Mouse (Mus musculus) lung, postnatal 0 days (tissue): ENCODE results near the gene Gm20388. TPM values are rescaled to one million over a fixed set of nuclear protein-coding genes. Genes with fewer than 3 reads are reported as not detected.

ENCODE experiments used
- ATAC-seq: fragments of 200-750 bp; cut with Nextera tagmentation; 2 replicates; pipeline ENCODE4 v1.8.0; 2017; ENCODE audit warnings: moderate library complexity
- DNase-seq: peaks from one replicate; pipeline ENCODE4 v3.0.0-alpha.2; 2016; ENCODE audit warnings: low spot score
- H3K27ac ChIP-seq: fragments of 300-500 bp; sonication (generic); 2 replicates; pipeline ENCODE4 v1.5.1; 2014; ENCODE audit warnings: antibody characterized with exemption, mild to moderate bottlenecking, low read length, mixed read lengths
- H3K27me3 ChIP-seq: fragments of 300-500 bp; sonication (generic); replicated peaks from 2 replicates; pipeline ENCODE4 v1.6.1; 2014; ENCODE audit warnings: low read length, mixed read lengths; ENCODE audit not compliant: insufficient read depth
- H3K36me3 ChIP-seq: fragments of 300-500 bp; sonication (generic); 2 replicates; pipeline ENCODE4 v1.6.1; 2014; ENCODE audit warnings: low read length, mixed read lengths; ENCODE audit not compliant: insufficient read depth
- H3K4me1 ChIP-seq: fragments of 300-500 bp; sonication (generic); 2 replicates; pipeline ENCODE4 v1.6.1; 2014; ENCODE audit warnings: antibody characterized with exemption, low read depth, low read length, mixed read lengths; ENCODE audit not compliant: insufficient read depth
- H3K4me2 ChIP-seq: fragments of 300-500 bp; sonication (generic); replicated peaks from 2 replicates; pipeline ENCODE4 v1.6.1; 2014; ENCODE audit warnings: low read depth, mild to moderate bottlenecking, low read length, moderate library complexity, mixed read lengths
- H3K4me3 ChIP-seq: fragments of 300-500 bp; sonication (generic); 2 replicates; pipeline ENCODE4 v1.5.1; 2014; ENCODE audit warnings: low read depth, low read length
- H3K9ac ChIP-seq: fragments of 300-500 bp; sonication (generic); replicated peaks from 2 replicates; pipeline ENCODE4 v1.6.1; 2014; ENCODE audit warnings: low read depth, mild to moderate bottlenecking
- H3K9me3 ChIP-seq: fragments of 300-500 bp; sonication (generic); 2 replicates; pipeline ENCODE4 v1.6.1; 2016; ENCODE audit warnings: low read length, mixed read lengths
- CTCF ChIP-seq: IDR thresholded peaks from 2 replicates; pipeline ENCODE4 v1.5.1; 2016; ENCODE audit warnings: antibody characterized with exemption, mild to moderate bottlenecking
- EP300 ChIP-seq: IDR thresholded peaks from 2 replicates; pipeline ENCODE4 v1.6.1; 2016; ENCODE audit warnings: antibody characterized with exemption, mild to moderate bottlenecking, control low read depth
- WGBS: fragments of 180-500 bp; shearing (Covaris S2); extraction: QIAGEN DNeasy Blood & Tissue Kit; methylation state at CpG from one replicate; pipeline ENCODE4 v1.1.7; 2014; 5-methylcytosine and 5-hydroxymethylcytosine counted together
- polyA plus RNA-seq: library from polyadenylated mRNA; unstranded; fragments of >200 nt; fragmentation: Nextera tagmentation; extraction: Ambion mirVana; gene quantifications from 2 replicates; pipeline ENCODE4 v1.2.1, GENCODE M21; 2015

The Gm20388 gene
- polyA plus RNA-seq, 1 experiment from 2014 or later, result not detected

- no peaks in the 10 kb centered on the region for H3K4me1 ChIP-seq
- no peak overlapping the region for H3K9ac ChIP-seq
- H3K27ac ChIP-seq, result no peak overlapping the region
- no peak for ATAC-seq
- WGBS, result 55% methylated on average over 5 of the region's 5 CpGs
- no peak overlapping the region for H3K4me3 ChIP-seq
- peaks cover 26% of the 10 kb centered on the region for H3K36me3 ChIP-seq
- no peaks in the 10 kb centered on the region for H3K27me3 ChIP-seq
- no peak for TF ChIP-seq EP300
- peak; percentile 46 for TF ChIP-seq CTCF
- DNase-seq, result no peak
- no peaks in the 10 kb centered on the region for H3K9me3 ChIP-seq
- H3K4me2 ChIP-seq, result no peak overlapping the region
These were observed 4122.8 kb downstream of the Gm20388 start for GRCm38 (mm10) chr8:124033400-124033799.

GRCm38 (mm10) chr8:124038121-124038520 is 4127.5 kb downstream of the Gm20388 start:
- H3K4me1 ChIP-seq, result no peaks in the 10 kb centered on the region
- H3K27ac ChIP-seq, result no peak overlapping the region
- WGBS, result 87% methylated on average over 7 of the region's 7 CpGs
- H3K4me2 ChIP-seq, result no peak overlapping the region
- no peak overlapping the region for H3K4me3 ChIP-seq
- no peak for ATAC-seq
- no peaks in the 10 kb centered on the region for H3K9me3 ChIP-seq
- peaks cover 16% of the 10 kb centered on the region for H3K36me3 ChIP-seq
- no peaks in the 10 kb centered on the region for H3K27me3 ChIP-seq
- no peak for DNase-seq
- TF ChIP-seq EP300 (no peak), CTCF (no peak)
- no peak overlapping the region for H3K9ac ChIP-seq

GRCm38 (mm10) chr8:124039351-124039750 is 4128.7 kb downstream of the Gm20388 start:
- H3K9ac ChIP-seq, result no peak overlapping the region
- no peak for TF ChIP-seq EP300
- no peak for TF ChIP-seq CTCF

DNA sequence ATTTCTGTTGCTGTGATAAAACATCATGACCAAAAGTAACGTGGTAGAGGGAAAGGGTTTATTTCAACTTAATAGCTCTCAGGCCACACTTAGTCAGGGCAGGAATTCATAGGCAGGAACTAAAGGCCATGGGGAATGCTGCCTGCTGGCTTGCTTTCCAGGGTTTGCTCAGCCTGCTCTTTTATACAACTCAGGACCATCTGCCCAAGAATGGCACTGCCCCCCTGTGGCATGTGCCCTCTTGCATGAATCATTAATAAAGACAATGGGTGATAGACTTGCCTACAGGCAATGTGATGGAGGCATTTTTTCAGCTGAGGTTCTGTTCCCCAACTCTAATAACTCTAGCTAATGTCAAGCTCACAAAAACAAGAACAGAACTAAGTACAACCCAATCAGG is 4131.6 kb downstream of the Gm20388 start:
- H3K4me1 ChIP-seq, result no peaks in the 10 kb centered on the region
- no peak for ATAC-seq
- no peak overlapping the region for H3K27ac ChIP-seq
- no peak overlapping the region for H3K4me2 ChIP-seq
- H3K9me3 ChIP-seq, result no peaks in the 10 kb centered on the region
- DNase-seq, result no peak
- 83% methylated on average over 1 of the region's 1 CpGs for WGBS
- H3K4me3 ChIP-seq, result no peak overlapping the region
- H3K9ac ChIP-seq, result no peak overlapping the region
- TF ChIP-seq EP300 (no peak), CTCF (no peak)
- H3K36me3 ChIP-seq, result peaks cover 4% of the 10 kb centered on the region
- H3K27me3 ChIP-seq, result no peaks in the 10 kb centered on the region

More at GRCm38 (mm10) chr8:124039351-124039750, 4128.7 kb downstream of the Gm20388 start:
- DNase-seq, result no peak
- Histone ChIP-seq H3K4me1 (no peaks in the 10 kb centered on the region), H3K4me3 (no peak overlapping the region), H3K4me2 (no peak overlapping the region), H3K9me3 (no peaks in the 10 kb centered on the region), H3K27ac (no peak overlapping the region), H3K36me3 (peaks cover 16% of the 10 kb centered on the region), H3K27me3 (no peaks in the 10 kb centered on the region)
- 79% methylated on average over 4 of the region's 4 CpGs for WGBS
- ATAC-seq, result no peak

- Histone ChIP-seq H3K27me3 (no peaks in the 10 kb centered on the region), H3K9ac (no peak overlapping the region), H3K4me2 (no peak overlapping the region), H3K4me3 (no peak overlapping the region), H3K4me1 (no peaks in the 10 kb centered on the region), H3K36me3 (no peaks in the 10 kb centered on the region; the same call in 1 of the 2 replicates), H3K27ac (no peak overlapping the region), H3K9me3 (no peaks in the 10 kb centered on the region)
- DNase-seq (no peak), ATAC-seq (no peak)
- TF ChIP-seq CTCF (no peak), EP300 (no peak)
- WGBS, result 90% methylated on average over 5 of the region's 5 CpGs
These were observed 4133.8 kb downstream of the Gm20388 start for GRCm38 (mm10) chr8:124044421-124044820.

- Histone ChIP-seq H3K4me3 (no peak overlapping the region), H3K9me3 (no peaks in the 10 kb centered on the region), H3K27me3 (no peaks in the 10 kb centered on the region), H3K9ac (no peak overlapping the region), H3K4me1 (no peaks in the 10 kb centered on the region), H3K36me3 (no peaks in the 10 kb centered on the region; the same call in 1 of the 2 replicates), H3K4me2 (no peak overlapping the region), H3K27ac (no peak overlapping the region)
- no peak for DNase-seq
- no peak for TF ChIP-seq EP300
- TF ChIP-seq CTCF, result no peak
- ATAC-seq, result no peak
- WGBS, result 94% methylated on average over 12 of the region's 12 CpGs
These were observed 4134.3 kb downstream of the Gm20388 start for GRCm38 (mm10) chr8:124044931-124045330.

GRCm38 (mm10) chr8:124045856-124046255 is 4135.2 kb downstream of the Gm20388 start:
- Histone ChIP-seq H3K9ac (no peak overlapping the region), H3K4me2 (no peak overlapping the region), H3K4me3 (no peak overlapping the region), H3K9me3 (no peaks in the 10 kb centered on the region), H3K4me1 (no peaks in the 10 kb centered on the region), H3K27me3 (no peaks in the 10 kb centered on the region), H3K36me3 (no peaks in the 10 kb centered on the region), H3K27ac (no peak overlapping the region)
- WGBS, result 89% methylated on average over 8 of the region's 8 CpGs
- no peak for TF ChIP-seq EP300
- no peak for TF ChIP-seq CTCF
- ATAC-seq (no peak), DNase-seq (no peak)
